Mouse (Mus musculus) liver, postnatal 0 days (tissue): Measurements from ENCODE around the gene Fkbp15. TPM values are rescaled to one million over a fixed set of nuclear protein-coding genes. Genes with fewer than 3 reads are reported as not detected.

Experiments used
- ATAC-seq: fragments of 200-750 bp; cut with Nextera tagmentation; 2 replicates; pipeline ENCODE4 v1.8.0; 2017; ENCODE audit warnings: mild to moderate bottlenecking, moderate library complexity
- DNase-seq: peaks from one replicate; pipeline ENCODE4 v3.0.0-alpha.2; 2016
- H3K27ac ChIP-seq: fragments of 300-500 bp; sonication (generic); 2 replicates; pipeline ENCODE4 v1.5.1; 2014; ENCODE audit warnings: antibody characterized with exemption, moderate library complexity, mild to moderate bottlenecking, low read depth
- H3K27me3 ChIP-seq: fragments of 300-500 bp; sonication (generic); 2 replicates; pipeline ENCODE4 v1.6.1; 2014; ENCODE audit warnings: low read length, control low read depth, mixed read lengths; ENCODE audit not compliant: insufficient read depth
- H3K36me3 ChIP-seq: fragments of 300-500 bp; sonication (generic); replicated peaks from 2 replicates; pipeline ENCODE4 v1.6.1; 2014; ENCODE audit warnings: mild to moderate bottlenecking, control low read depth, low read length, moderate library complexity, mixed read lengths; ENCODE audit not compliant: insufficient read depth
- H3K4me1 ChIP-seq: fragments of 300-500 bp; sonication (generic); 2 replicates; pipeline ENCODE4 v1.6.1; 2014; ENCODE audit warnings: antibody characterized with exemption, mild to moderate bottlenecking, control low read depth; ENCODE audit not compliant: insufficient read depth
- H3K4me2 ChIP-seq: fragments of 300-500 bp; sonication (generic); 2 replicates; pipeline ENCODE4 v1.6.1; 2014; ENCODE audit warnings: low read depth, mild to moderate bottlenecking, low read length, moderate library complexity, mixed read lengths
- H3K4me3 ChIP-seq: fragments of 300-500 bp; sonication (generic); 2 replicates; pipeline ENCODE4 v1.5.1; 2014; ENCODE audit warnings: low read depth, low read length
- H3K9ac ChIP-seq: fragments of 300-500 bp; sonication (generic); replicated peaks from 2 replicates; pipeline ENCODE4 v1.6.1; 2014; ENCODE audit warnings: mild to moderate bottlenecking, moderate library complexity
- H3K9me3 ChIP-seq: fragments of 300-500 bp; sonication (generic); 2 replicates; pipeline ENCODE4 v1.6.1; 2016; ENCODE audit warnings: mild to moderate bottlenecking, control low read depth, low read length, mixed read lengths
- CTCF ChIP-seq: sonication (generic); IDR thresholded peaks from 2 replicates; pipeline ENCODE4 v1.5.1; 2016; ENCODE audit warnings: antibody characterized with exemption, low read depth
- EP300 ChIP-seq: IDR thresholded peaks from 2 replicates; pipeline ENCODE4 v1.6.1; 2016; ENCODE audit warnings: antibody characterized with exemption, low read depth, mild to moderate bottlenecking
- WGBS: fragments of 180-500 bp; shearing (Covaris S2); extraction: QIAGEN DNeasy Blood & Tissue Kit; methylation state at CpG from one replicate; pipeline ENCODE4 v1.1.7; 2014; ENCODE audit not compliant: insufficient replicate concordance; 5-methylcytosine and 5-hydroxymethylcytosine counted together
- polyA plus RNA-seq: library from polyadenylated mRNA; unstranded; fragments of >200 nt; fragmentation: Nextera tagmentation; extraction: Ambion mirVana; gene quantifications from 2 replicates; pipeline ENCODE4 v1.2.1, GENCODE M21; 2015

The Fkbp15 gene
- polyA plus RNA-seq, 1 experiment from 2014 or later: 13.3 TPM

GRCm38 (mm10) chr4:62250896-62251544 lies 109.3 kb downstream of the Fkbp15 start:
- ATAC-seq: no peak
- Histone ChIP-seq H3K36me3 (no peaks in the 10 kb centered on the region), H3K27ac (no peak overlapping the region), H3K27me3 (no peaks in the 10 kb centered on the region), H3K4me2 (no peak overlapping the region), H3K9me3 (no peaks in the 10 kb centered on the region), H3K4me1 (no peaks in the 10 kb centered on the region), H3K4me3 (no peak overlapping the region), H3K9ac (no peak overlapping the region)
- DNase-seq: no peak
- 47% methylated on average over 3 of the region's 3 CpGs for WGBS
- TF ChIP-seq EP300: no peak
- peak; percentile 42 for TF ChIP-seq CTCF

Other genes with a start within 250 kb of the Fkbp15 start
- not detected in 2 replicates for gene Mup21, start 209.7 kb downstream of the Fkbp15 start, polyA plus RNA-seq
- gene Zfp37, start 129.5 kb downstream of the Fkbp15 start, polyA plus RNA-seq: 0.25 and 0.31 TPM in 2 replicates
- gene Slc31a2, start 98.0 kb downstream of the Fkbp15 start, polyA plus RNA-seq: 8.9 and 9.2 TPM in 2 replicates
- gene Slc31a1, start 179 bp upstream of the Fkbp15 start, polyA plus RNA-seq: 50.9 and 54.3 TPM in 2 replicates
- 45.5 and 50.7 TPM in 2 replicates for gene Cdc26, start 48.1 kb upstream of the Fkbp15 start, polyA plus RNA-seq
- gene Prpf4, start 48.2 kb upstream of the Fkbp15 start, polyA plus RNA-seq: 5.5 and 6.2 TPM in 2 replicates
- gene Rnf183, start 74.7 kb upstream of the Fkbp15 start, polyA plus RNA-seq: not detected in 2 replicates
- 0.34 and 1.00 TPM in 2 replicates for gene Wdr31, start 110.3 kb upstream of the Fkbp15 start, polyA plus RNA-seq
- 0.18 and 0.26 TPM in 2 replicates for gene Bspry, start 119.5 kb upstream of the Fkbp15 start, polyA plus RNA-seq
- gene Hdhd3, start 142.9 kb upstream of the Fkbp15 start, polyA plus RNA-seq: 19.7 and 20.3 TPM in 2 replicates
- 295 and 303 TPM in 2 replicates for gene Alad, start 159.4 kb upstream of the Fkbp15 start, polyA plus RNA-seq
- 26.4 and 29.2 TPM in 2 replicates for gene Pole3, start 164.5 kb upstream of the Fkbp15 start, polyA plus RNA-seq
- not detected in 2 replicates for gene 4933430I17Rik, start 164.8 kb upstream of the Fkbp15 start, polyA plus RNA-seq
- gene Rgs3, start 199.3 kb upstream of the Fkbp15 start, polyA plus RNA-seq: 6.6 and 6.7 TPM in 2 replicates